Mouse (Mus musculus) midbrain, embryonic 14.5 days (tissue): ENCODE measurements around the gene Muc1. TPM values are rescaled to one million over a fixed set of nuclear protein-coding genes. Genes with fewer than 3 reads are reported as not detected.
"Not testable (repeated sequence)": the region's sequence is repeated elsewhere in the genome, so short reads cannot be mapped to it uniquely, and the experiment has no call there.

ENCODE experiments used
- ATAC-seq: fragments of 200-750 bp; cut with Nextera tagmentation; 2 replicates; pipeline ENCODE4 v1.8.0; 2017; ENCODE audit warnings: moderate number of reproducible peaks, moderate library complexity; ENCODE audit not compliant: low FRiP score, low TSS enrichment
- DNase-seq: peaks from one replicate; pipeline ENCODE4 v3.0.0-alpha.2; 2015
- H3K27ac ChIP-seq: fragments of 300-500 bp; sonication (generic); replicated peaks from 2 replicates; pipeline ENCODE4 v1.5.1; 2014; ENCODE audit warnings: mild to moderate bottlenecking, low read depth, low read length, moderate library complexity
- H3K27me3 ChIP-seq: fragments of 300-500 bp; sonication (generic); 2 replicates; pipeline ENCODE4 v1.6.1; 2014; ENCODE audit warnings: low read length, control low read depth, mixed read lengths; ENCODE audit not compliant: control insufficient read depth, insufficient read depth
- H3K36me3 ChIP-seq: fragments of 300-500 bp; sonication (generic); 2 replicates; pipeline ENCODE4 v1.6.1; 2014; ENCODE audit warnings: low read length, control low read depth; ENCODE audit not compliant: control insufficient read depth, insufficient read depth
- H3K4me1 ChIP-seq: fragments of 300-500 bp; sonication (generic); 2 replicates; pipeline ENCODE4 v1.6.1; 2014; ENCODE audit warnings: mild to moderate bottlenecking, antibody characterized with exemption, low read length, control low read depth; ENCODE audit not compliant: control insufficient read depth, insufficient read depth
- H3K4me2 ChIP-seq: fragments of 300-500 bp; sonication (generic); 2 replicates; pipeline ENCODE4 v1.6.1; 2014; ENCODE audit warnings: mild to moderate bottlenecking, low read length, moderate library complexity
- H3K4me3 ChIP-seq: fragments of 300-500 bp; sonication (generic); replicated peaks from 2 replicates; pipeline ENCODE4 v1.5.1; 2014; ENCODE audit warnings: low read depth, low read length
- H3K9ac ChIP-seq: fragments of 300-500 bp; sonication (generic); replicated peaks from 2 replicates; pipeline ENCODE4 v1.6.1; 2014; ENCODE audit warnings: mild to moderate bottlenecking, low read length, moderate library complexity
- H3K9me3 ChIP-seq: fragments of 300-500 bp; sonication (generic); 2 replicates; pipeline ENCODE4 v1.6.1; 2016; ENCODE audit warnings: low read length, control low read depth, mixed read lengths; ENCODE audit not compliant: control insufficient read depth
- WGBS: fragments of 180-500 bp; shearing (Covaris S2); extraction: QIAGEN DNeasy Blood & Tissue Kit; methylation state at CpG from one replicate; pipeline ENCODE4 v1.1.7; 2014; 5-methylcytosine and 5-hydroxymethylcytosine counted together
- polyA plus RNA-seq: library from polyadenylated mRNA; unstranded; fragments of >200 nt; fragmentation: Nextera tagmentation; extraction: Ambion mirVana; gene quantifications from 2 replicates; pipeline ENCODE4 v1.2.1, GENCODE M21; 2014

Muc1 gene
- polyA plus RNA-seq, 1 experiment from 2014 or later: 2.1 TPM

GRCm38 (mm10) chr3:89215853-89216252 lies 13.0 kb upstream of the Muc1 start:
- WGBS: 1% methylated on average over 6 of the region's 6 CpGs
- peak overlapping the region; percentile 70 for H3K4me3 ChIP-seq
- DNase-seq (peak; percentile 96), ATAC-seq (peak; percentile 32)
- H3K27me3 ChIP-seq: no peaks in the 10 kb centered on the region
- H3K9me3 ChIP-seq: no peaks in the 10 kb centered on the region
- peaks cover 5% of the 10 kb centered on the region; the same call in 1 of the 2 replicates for H3K36me3 ChIP-seq
- H3K4me1 ChIP-seq: peaks cover 30% of the 10 kb centered on the region
- H3K9ac ChIP-seq: peak overlapping the region; percentile 73
- peak overlapping the region; percentile 98 for H3K27ac ChIP-seq
- H3K4me2 ChIP-seq: peak overlapping the region; percentile 83

DNA sequence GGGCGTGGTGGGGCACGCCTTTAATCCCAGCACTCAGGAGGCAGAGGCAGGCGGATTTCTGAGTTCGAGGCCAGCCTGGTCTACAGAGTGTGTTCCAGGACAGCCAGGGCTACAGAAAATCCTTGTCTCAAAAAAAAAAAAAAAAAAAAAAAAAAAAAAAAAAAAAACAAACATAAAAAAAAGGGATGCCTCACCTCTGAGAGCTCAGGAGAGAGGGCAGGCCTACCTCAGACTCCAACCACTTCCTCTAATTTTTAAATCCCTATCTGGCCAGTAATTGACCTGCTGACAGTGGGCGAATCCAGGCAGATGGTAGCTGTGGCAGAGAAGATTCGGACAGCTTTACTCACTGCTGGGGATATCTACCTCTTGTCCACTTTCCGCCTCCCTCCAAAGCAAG lies 12.4 kb upstream of the Muc1 start:
- DNase-seq, H3K36me3 ChIP-seq, H3K27me3 ChIP-seq, H3K9ac ChIP-seq, H3K4me3 ChIP-seq, H3K9me3 ChIP-seq, ATAC-seq, H3K27ac ChIP-seq: not testable (repeated sequence)
- 74% methylated on average over 7 of the region's 7 CpGs for WGBS
- Histone ChIP-seq H3K4me1 (peaks cover 30% of the 10 kb centered on the region), H3K4me2 (peak overlapping the region; percentile 83; the same call in 1 of the 2 replicates)

GRCm38 (mm10) chr3:89218271-89218670 lies 10.6 kb upstream of the Muc1 start:
- 0 out of 2 replicates have a peak overlapping the region, but pooled peaks have one; percentile 13 for H3K27ac ChIP-seq
- 67% methylated on average over 1 of the region's 1 CpGs for WGBS
- no peak overlapping the region for H3K9ac ChIP-seq
- no peak overlapping the region for H3K4me3 ChIP-seq
- peaks cover 21% of the 10 kb centered on the region for H3K4me1 ChIP-seq
- H3K27me3 ChIP-seq: no peaks in the 10 kb centered on the region
- DNase-seq (no peak), ATAC-seq (no peak)
- H3K4me2 ChIP-seq: no peak overlapping the region
- no peaks in the 10 kb centered on the region for H3K9me3 ChIP-seq
- peaks cover 13% of the 10 kb centered on the region for H3K36me3 ChIP-seq

- H3K4me1 ChIP-seq: peaks cover 28% of the 10 kb centered on the region
- WGBS: 51% methylated on average over 8 of the region's 8 CpGs
- no peak for ATAC-seq
- H3K4me3 ChIP-seq: no peak overlapping the region
- no peak overlapping the region for H3K9ac ChIP-seq
- H3K9me3 ChIP-seq: no peaks in the 10 kb centered on the region
- no peaks in the 10 kb centered on the region for H3K27me3 ChIP-seq
- peaks cover 20% of the 10 kb centered on the region for H3K36me3 ChIP-seq
- DNase-seq: no peak
- no peak overlapping the region for H3K4me2 ChIP-seq
- H3K27ac ChIP-seq: no peak overlapping the region
Measured at GRCm38 (mm10) chr3:89219546-89219945, 9.3 kb upstream of the Muc1 start.

GRCm38 (mm10) chr3:89221167-89221566 lies 7.7 kb upstream of the Muc1 start:
- no peak overlapping the region for H3K4me3 ChIP-seq
- DNase-seq (no peak), ATAC-seq (no peak)
- no peaks in the 10 kb centered on the region for H3K27me3 ChIP-seq
- H3K27ac ChIP-seq: no peak overlapping the region
- H3K4me1 ChIP-seq: peaks cover 28% of the 10 kb centered on the region
- WGBS: 62% methylated on average over 5 of the region's 5 CpGs
- no peak overlapping the region for H3K9ac ChIP-seq
- H3K36me3 ChIP-seq: peaks cover 20% of the 10 kb centered on the region
- H3K9me3 ChIP-seq: no peaks in the 10 kb centered on the region
- no peak overlapping the region for H3K4me2 ChIP-seq

- ATAC-seq: no peak
- Histone ChIP-seq H3K27ac (peak overlapping the region; percentile 93), H3K4me3 (peak overlapping the region; percentile 47), H3K4me1 (peaks cover 44% of the 10 kb centered on the region), H3K27me3 (no peaks in the 10 kb centered on the region), H3K36me3 (peaks cover 15% of the 10 kb centered on the region), H3K4me2 (peak overlapping the region; percentile 66), H3K9ac (peak overlapping the region; percentile 69), H3K9me3 (no peaks in the 10 kb centered on the region)
- WGBS: 17% methylated on average over 11 of the region's 11 CpGs
- peak; percentile 46 for DNase-seq
Measured at GRCm38 (mm10) chr3:89224796-89225195, 4.1 kb upstream of the Muc1 start.

DNA sequence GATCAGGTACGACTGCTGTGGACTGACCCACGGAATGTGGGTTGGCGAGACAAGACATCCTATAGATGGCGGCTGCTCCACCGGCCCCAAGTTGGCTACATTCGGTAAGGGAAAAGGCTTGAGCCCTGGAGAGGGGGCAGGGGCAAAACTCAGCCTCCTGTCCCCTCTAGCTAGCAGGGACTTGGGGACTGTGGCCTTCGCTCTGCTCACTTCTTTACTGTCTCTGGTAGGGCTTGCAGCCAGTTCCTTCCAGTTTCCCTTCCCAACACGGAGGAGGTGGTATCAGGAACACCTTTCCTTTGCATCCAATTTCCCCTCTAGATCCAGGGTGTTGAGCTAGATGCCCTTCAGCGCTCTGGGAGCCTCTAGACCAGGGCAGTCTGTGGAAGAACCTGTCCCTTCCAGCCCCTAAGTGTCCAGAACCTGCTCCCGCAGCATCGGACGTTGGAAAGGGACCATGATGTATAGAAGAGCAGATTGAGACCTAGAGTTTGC lies 3.5 kb upstream of the Muc1 start:
- H3K4me3 ChIP-seq: peak overlapping the region; percentile 47
- peak overlapping the region; percentile 69 for H3K9ac ChIP-seq
- no peaks in the 10 kb centered on the region for H3K9me3 ChIP-seq
- no peaks in the 10 kb centered on the region for H3K27me3 ChIP-seq
- peak; percentile 17 for DNase-seq
- H3K4me1 ChIP-seq: peaks cover 44% of the 10 kb centered on the region
- H3K4me2 ChIP-seq: peak overlapping the region; percentile 66
- H3K27ac ChIP-seq: peak overlapping the region; percentile 93
- no peak for ATAC-seq
- WGBS: 6% methylated on average over 12 of the region's 12 CpGs
- peaks cover 15% of the 10 kb centered on the region for H3K36me3 ChIP-seq

DNA sequence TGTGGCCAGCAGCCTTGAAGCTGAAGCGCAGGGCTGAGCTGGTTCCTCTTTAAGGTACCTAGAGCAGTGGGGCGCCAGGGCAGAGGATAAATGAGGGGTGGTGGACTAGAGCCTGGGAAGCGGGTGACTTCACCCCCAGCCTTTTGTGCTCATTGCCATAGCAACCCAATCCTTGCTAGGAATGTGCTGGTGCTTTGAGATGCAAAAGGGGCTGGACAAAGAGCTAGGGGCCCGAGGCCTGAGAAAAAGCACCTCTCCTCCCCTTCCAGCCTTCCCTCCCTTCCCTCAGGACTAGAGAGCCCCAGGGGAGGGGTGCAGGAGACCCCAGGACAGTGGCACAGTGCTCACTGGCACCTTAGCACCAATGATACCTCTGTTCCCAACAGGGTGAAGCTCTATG lies 2.9 kb upstream of the Muc1 start:
- H3K27ac ChIP-seq: peak overlapping the region; percentile 93
- WGBS: 3% methylated on average over 4 of the region's 4 CpGs
- peak; percentile 87 for DNase-seq
- peaks cover 44% of the 10 kb centered on the region for H3K4me1 ChIP-seq
- peak overlapping the region; percentile 47 for H3K4me3 ChIP-seq
- ATAC-seq: peak; percentile 75
- peaks cover 15% of the 10 kb centered on the region for H3K36me3 ChIP-seq
- H3K9me3 ChIP-seq: no peaks in the 10 kb centered on the region
- H3K27me3 ChIP-seq: no peaks in the 10 kb centered on the region
- peak overlapping the region; percentile 66 for H3K4me2 ChIP-seq
- H3K9ac ChIP-seq: peak overlapping the region; percentile 69

GRCm38 (mm10) chr3:89226361-89226760 lies 2.5 kb upstream of the Muc1 start:
- DNase-seq (no peak), ATAC-seq (no peak)
- H3K4me1 ChIP-seq: peaks cover 44% of the 10 kb centered on the region
- peak overlapping the region; percentile 69 for H3K9ac ChIP-seq
- no peaks in the 10 kb centered on the region for H3K9me3 ChIP-seq
- peak overlapping the region; percentile 66 for H3K4me2 ChIP-seq
- WGBS: 4% methylated on average over 11 of the region's 11 CpGs
- no peaks in the 10 kb centered on the region for H3K27me3 ChIP-seq
- peaks cover 11% of the 10 kb centered on the region for H3K36me3 ChIP-seq
- H3K27ac ChIP-seq: peak overlapping the region; percentile 93
- H3K4me3 ChIP-seq: peak overlapping the region; percentile 47
